Mouse (Mus musculus) kidney, postnatal 0 days (tissue): ENCODE measurements at regions not wholly inside any gene's neighbourhood (a gene's known extent, or its start where the extent isn't known, plus 50 kb on each side); places are given as distances from the start of the nearest gene placed in this dataset.

Experiments
- ATAC-seq: fragments of 200-750 bp; cut with Nextera tagmentation; replicated peaks from 2 replicates; pipeline ENCODE4 v1.8.0; 2017; ENCODE audit warnings: low read depth, moderate number of reproducible peaks, moderate TSS enrichment, moderate library complexity; ENCODE audit not compliant: low FRiP score
- DNase-seq: peaks from one replicate; pipeline ENCODE4 v3.0.0-alpha.2; 2016; ENCODE audit warnings: low spot score
- H3K27ac ChIP-seq: fragments of 300-500 bp; sonication (generic); 2 replicates; pipeline ENCODE4 v1.5.1; 2014; ENCODE audit warnings: mild to moderate bottlenecking
- H3K27me3 ChIP-seq: fragments of 300-500 bp; sonication (generic); 2 replicates; pipeline ENCODE4 v1.6.1; 2014; ENCODE audit warnings: low read length, mixed read lengths; ENCODE audit not compliant: insufficient read depth
- H3K36me3 ChIP-seq: fragments of 300-500 bp; sonication (generic); 2 replicates; pipeline ENCODE4 v1.6.1; 2014; ENCODE audit warnings: low read length, mixed read lengths; ENCODE audit not compliant: insufficient read depth
- H3K4me1 ChIP-seq: fragments of 300-500 bp; sonication (generic); replicated peaks from 2 replicates; pipeline ENCODE4 v1.6.1; 2014; ENCODE audit warnings: antibody characterized with exemption, low read length, mixed read lengths; ENCODE audit not compliant: insufficient read depth
- H3K4me2 ChIP-seq: fragments of 300-500 bp; sonication (generic); 2 replicates; pipeline ENCODE4 v1.6.1; 2014; ENCODE audit warnings: mild to moderate bottlenecking, low read length, moderate library complexity, mixed read lengths
- H3K4me3 ChIP-seq: fragments of 300-500 bp; sonication (generic); replicated peaks from 2 replicates; pipeline ENCODE4 v1.5.1; 2014; ENCODE audit warnings: low read depth, low read length
- H3K9ac ChIP-seq: fragments of 300-500 bp; sonication (generic); 2 replicates; pipeline ENCODE4 v1.6.1; 2014; ENCODE audit warnings: low read depth, low read length
- H3K9me3 ChIP-seq: fragments of 300-500 bp; sonication (generic); replicated peaks from 2 replicates; pipeline ENCODE4 v1.6.1; 2016; ENCODE audit warnings: low read length, inconsistent platforms, mixed read lengths
- CTCF ChIP-seq: IDR thresholded peaks from 2 replicates; pipeline ENCODE4 v1.5.1; 2016; ENCODE audit warnings: antibody characterized with exemption, low read depth, mild to moderate bottlenecking, moderate library complexity
- WGBS: fragments of 180-500 bp; shearing (Covaris S2); extraction: QIAGEN DNeasy Blood & Tissue Kit; methylation state at CpG from one replicate; pipeline ENCODE4 v1.1.7; 2014; 5-methylcytosine and 5-hydroxymethylcytosine counted together

- DNase-seq (no peak), ATAC-seq (no peak)
- Histone ChIP-seq H3K27me3 (no peaks in the 10 kb centered on the region), H3K4me1 (no peaks in the 10 kb centered on the region), H3K9me3 (no peaks in the 10 kb centered on the region), H3K27ac (no peak overlapping the region), H3K4me3 (no peak overlapping the region), H3K36me3 (no peaks in the 10 kb centered on the region), H3K9ac (no peak overlapping the region), H3K4me2 (no peak overlapping the region)
- WGBS, result 73% methylated on average over 5 of the region's 5 CpGs
- no peak for TF ChIP-seq CTCF
Measured at GRCm38 (mm10) chrX:57869648-57870047, 152.9 kb upstream of the Zic3 start.

DNA sequence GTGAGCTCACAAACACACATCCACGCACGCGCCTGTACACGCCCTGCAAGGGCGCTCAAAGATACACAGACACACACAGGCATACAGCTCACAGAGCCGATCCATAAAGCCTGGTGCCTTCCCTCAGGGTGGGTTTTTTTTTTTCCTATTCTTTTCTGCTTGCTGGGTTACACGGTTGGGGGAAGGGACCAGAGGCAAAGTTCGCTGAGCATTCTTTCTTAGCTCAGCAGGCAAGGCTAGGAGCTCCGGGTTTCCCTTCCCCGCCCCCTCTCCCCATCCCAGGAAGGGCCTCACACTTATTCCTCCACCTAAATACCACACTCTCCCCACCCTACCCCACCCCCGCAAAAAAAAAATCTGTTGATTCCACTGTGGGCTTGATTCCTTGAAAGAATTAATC is 105.8 kb upstream of the Zic3 start:
- no peaks in the 10 kb centered on the region for H3K36me3 ChIP-seq
- no peak overlapping the region for H3K9ac ChIP-seq
- WGBS, result 39% methylated on average over 11 of the region's 11 CpGs
- H3K4me1 ChIP-seq, result no peaks in the 10 kb centered on the region
- H3K9me3 ChIP-seq, result no peaks in the 10 kb centered on the region
- DNase-seq (no peak), ATAC-seq (no peak)
- TF ChIP-seq CTCF, result no peak
- H3K4me2 ChIP-seq, result no peak overlapping the region
- peaks cover 11% of the 10 kb centered on the region for H3K27me3 ChIP-seq
- no peak overlapping the region for H3K4me3 ChIP-seq
- no peak overlapping the region for H3K27ac ChIP-seq

GRCm38 (mm10) chrX:57917441-57918145 is 104.9 kb upstream of the Zic3 start:
- Histone ChIP-seq H3K9ac (no peak overlapping the region), H3K4me2 (no peak overlapping the region), H3K4me3 (no peak overlapping the region), H3K27ac (no peak overlapping the region), H3K36me3 (no peaks in the 10 kb centered on the region), H3K27me3 (peaks cover 14% of the 10 kb centered on the region), H3K9me3 (no peaks in the 10 kb centered on the region), H3K4me1 (no peaks in the 10 kb centered on the region)
- TF ChIP-seq CTCF, result no peak
- ATAC-seq, result no peak
- WGBS, result 32% methylated on average over 21 of the region's 21 CpGs
- no peak for DNase-seq

DNA sequence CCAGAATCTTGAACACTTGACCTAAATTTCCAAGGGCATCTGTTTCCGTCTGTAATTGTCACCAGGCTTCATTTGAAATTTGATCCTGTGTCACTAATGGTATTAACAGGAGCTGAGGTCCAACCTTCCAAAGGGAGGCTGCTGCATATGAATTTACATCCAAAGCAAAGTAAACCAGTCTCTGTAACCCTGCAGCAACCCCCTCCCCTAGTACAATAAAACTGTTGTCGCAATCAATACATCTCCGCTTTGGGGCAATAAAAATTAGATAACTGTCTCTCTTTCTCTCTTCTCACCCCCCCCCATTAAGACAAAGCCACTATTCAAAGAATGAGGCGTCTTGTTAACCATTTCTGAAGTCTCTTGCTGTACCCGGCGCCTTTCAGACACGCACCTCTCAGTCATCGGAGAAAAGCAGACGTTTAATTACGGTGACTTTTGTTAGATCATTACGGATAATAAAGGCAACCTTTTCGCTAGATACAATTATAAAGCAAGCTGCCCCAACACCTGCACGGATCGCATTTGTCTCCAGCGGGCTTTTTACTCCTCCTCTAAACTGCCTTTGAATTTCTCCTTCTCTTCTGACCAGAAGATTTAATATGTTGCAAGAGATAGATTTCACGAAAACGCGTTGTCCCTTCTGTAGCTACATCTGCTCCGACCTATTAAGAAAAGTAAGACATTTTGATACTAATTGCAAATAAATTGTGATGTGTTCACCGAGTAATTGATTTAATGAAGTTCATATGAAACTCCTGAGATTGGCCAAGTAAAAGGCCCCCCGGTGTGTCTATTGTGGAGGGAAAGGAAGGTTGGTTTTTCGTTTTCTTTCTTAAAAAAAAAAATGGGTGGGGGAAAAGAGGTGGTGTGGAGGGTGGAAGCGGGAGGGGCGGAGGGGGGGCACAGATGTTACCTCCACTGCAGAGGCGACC is 104.1 kb upstream of the Zic3 start:
- H3K9ac ChIP-seq, result no peak overlapping the region
- H3K36me3 ChIP-seq, result no peaks in the 10 kb centered on the region
- H3K27me3 ChIP-seq, result peaks cover 17% of the 10 kb centered on the region
- H3K27ac ChIP-seq, result no peak overlapping the region
- WGBS, result 25% methylated on average over 25 of the region's 25 CpGs
- ATAC-seq (no peak), DNase-seq (no peak)
- no peaks in the 10 kb centered on the region for H3K4me1 ChIP-seq
- no peak overlapping the region for H3K4me3 ChIP-seq
- H3K9me3 ChIP-seq, result no peaks in the 10 kb centered on the region
- no peak for TF ChIP-seq CTCF
- H3K4me2 ChIP-seq, result no peak overlapping the region

- Histone ChIP-seq H3K4me1 (no peaks in the 10 kb centered on the region), H3K4me2 (peak overlapping the region; percentile 37), H3K9me3 (no peaks in the 10 kb centered on the region), H3K27me3 (peaks cover 21% of the 10 kb centered on the region), H3K9ac (no peak overlapping the region), H3K27ac (no peak overlapping the region), H3K36me3 (no peaks in the 10 kb centered on the region), H3K4me3 (peak overlapping the region; percentile 14)
- no peak for ATAC-seq
- WGBS, result 20% methylated on average over 17 of the region's 17 CpGs
- DNase-seq, result peak; percentile 16
- TF ChIP-seq CTCF, result no peak
Measured at GRCm38 (mm10) chrX:57919886-57920285, 102.6 kb upstream of the Zic3 start.

GRCm38 (mm10) chrX:57920376-57920775 is 102.1 kb upstream of the Zic3 start:
- Histone ChIP-seq H3K9me3 (no peaks in the 10 kb centered on the region), H3K4me3 (peak overlapping the region; percentile 14; the same call in 1 of the 2 replicates), H3K27me3 (peaks cover 21% of the 10 kb centered on the region), H3K4me1 (no peaks in the 10 kb centered on the region), H3K9ac (no peak overlapping the region), H3K36me3 (no peaks in the 10 kb centered on the region), H3K4me2 (peak overlapping the region; percentile 37), H3K27ac (no peak overlapping the region)
- WGBS, result 30% methylated on average over 18 of the region's 18 CpGs
- TF ChIP-seq CTCF, result no peak
- ATAC-seq (no peak), DNase-seq (no peak)
